Mouse (Mus musculus) CH12.LX (cell line): ENCODE data around the gene Adtrp.

Experiments
- CTCF ChIP-seq, 2 experiments: IDR thresholded peaks in 1 of 2; conservative IDR thresholded peaks in 1 of 2; 2 replicates each; pipeline ENCODE4 v1.5.1; 2011 to 2012; ENCODE audit warnings: low read depth in 2 of 2, low read length in 2 of 2, improper control_type of control experiment in 1 of 2, inconsistent platforms in 1 of 2, mild to moderate bottlenecking in 1 of 2, moderate library complexity in 1 of 2
- ETS1 ChIP-seq: conservative IDR thresholded peaks from 2 replicates; pipeline ENCODE4 v1.6.1; 2012; ENCODE audit warnings: low read depth, mild to moderate bottlenecking, inconsistent platforms, low read length, improper control_type of control experiment, moderate library complexity
- HCFC1 ChIP-seq: IDR thresholded peaks from 2 replicates; pipeline ENCODE4 v1.6.1; 2012; ENCODE audit warnings: low read depth, mild to moderate bottlenecking, inconsistent platforms, low read length, improper control_type of control experiment
- IRF4 ChIP-seq: IDR thresholded peaks from 2 replicates; pipeline ENCODE4 v1.6.1; 2014; ENCODE audit warnings: low read depth, mild to moderate bottlenecking, inconsistent platforms, low read length, improper control_type of control experiment
- MAFK ChIP-seq: IDR thresholded peaks from 2 replicates; pipeline ENCODE4 v1.6.1; 2011; ENCODE audit warnings: low read length, improper control_type of control experiment; ENCODE audit not compliant: insufficient replicate concordance
- MAZ ChIP-seq: IDR thresholded peaks from 2 replicates; pipeline ENCODE4 v1.6.1; 2012; ENCODE audit warnings: low read depth, mild to moderate bottlenecking, inconsistent platforms, low read length, improper control_type of control experiment, moderate library complexity
- POLR2A ChIP-seq: IDR thresholded peaks from 2 replicates; pipeline ENCODE4 v1.6.1; 2011; ENCODE audit warnings: low read depth, mild to moderate bottlenecking, improper control_type of control experiment, low read length
- USF2 ChIP-seq: conservative IDR thresholded peaks from 2 replicates; pipeline ENCODE4 v1.6.1; 2011; ENCODE audit warnings: low read depth, low read length, improper control_type of control experiment

DNA sequence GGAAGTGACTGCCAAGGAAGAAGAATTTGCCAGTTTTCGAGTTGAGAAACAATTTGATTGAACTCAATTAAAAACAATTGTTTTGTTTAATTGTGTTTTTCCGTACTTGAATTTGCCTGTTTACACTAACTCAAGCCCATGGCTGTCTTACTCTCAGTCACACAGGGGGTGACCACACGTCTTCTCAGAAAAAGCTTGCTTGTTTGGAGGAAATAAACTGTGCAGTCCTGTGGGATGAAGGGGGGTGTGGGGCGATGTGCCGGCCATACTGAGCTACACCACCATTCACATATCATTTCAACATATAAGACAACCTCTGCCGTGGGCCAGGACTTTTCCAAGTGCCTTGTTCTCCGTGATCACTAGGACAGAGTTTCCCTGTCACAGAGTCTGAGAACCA, 25.2 kb upstream of the Adtrp start:
- no peak for TF ChIP-seq HCFC1
- TF ChIP-seq CTCF (conservative IDR thresholded peaks at IDR 0.05 in 1 of 2, IDR thresholded peaks at IDR 0.05 in 1 of 2; ENCODE audit: low read depth in 2 of 2, low read length in 2 of 2) = no peak
- TF ChIP-seq USF2 = no peak
- TF ChIP-seq POLR2A = no peak
- no peak for TF ChIP-seq MAZ
- no peak for TF ChIP-seq ETS1
- no peak for TF ChIP-seq MAFK
- no peak for TF ChIP-seq IRF4
